Mouse (Mus musculus): ENCODE results near the gene Zfp324.

Zfp324 gene

GRCm38 (mm10) chr7:12961511-12962141 is 4.0 kb upstream of the Zfp324 start:
- ATAC-seq (ENCODE audit: insufficient number of reproducible peaks, low FRiP score, low TSS enrichment) = 0 out of 2 replicates have a peak, but pooled peaks have one; percentile 46

- peak; percentile 48 for ATAC-seq (ENCODE audit: insufficient number of reproducible peaks, low FRiP score, low TSS enrichment)
Observed at GRCm38 (mm10) chr7:12966104-12966845, 637 bp downstream of the Zfp324 start.

GRCm38 (mm10) chr7:12970906-12971305 is 5.3 kb downstream of the Zfp324 start:
- no peak for ATAC-seq (ENCODE audit: insufficient number of reproducible peaks, low FRiP score, low TSS enrichment)

- ATAC-seq (ENCODE audit: insufficient number of reproducible peaks, low FRiP score, low TSS enrichment) = peak; percentile 96
Observed at GRCm38 (mm10) chr7:12977682-12978389, 12.2 kb downstream of the Zfp324 start, which contains the start of gene Zfp446. Zfp446 (plus strand) TSS chr7:12977848.

GRCm38 (mm10) chr7:12978931-12979722 is 13.5 kb downstream of the Zfp324 start:
- ATAC-seq (ENCODE audit: insufficient number of reproducible peaks, low FRiP score, low TSS enrichment) = no peak

GRCm38 (mm10) chr7:12979776-12980175 is 14.1 kb downstream of the Zfp324 start:
- ATAC-seq (ENCODE audit: insufficient number of reproducible peaks, low FRiP score, low TSS enrichment) = no peak

GRCm38 (mm10) chr7:12980291-12980690 is 14.7 kb downstream of the Zfp324 start:
- ATAC-seq (ENCODE audit: insufficient number of reproducible peaks, low FRiP score, low TSS enrichment) = no peak

- ATAC-seq (ENCODE audit: insufficient number of reproducible peaks, low FRiP score, low TSS enrichment) = no peak
Observed at GRCm38 (mm10) chr7:12985724-12986123, 20.1 kb downstream of the Zfp324 start.

- no peak for ATAC-seq (ENCODE audit: insufficient number of reproducible peaks, low FRiP score, low TSS enrichment)
Observed at GRCm38 (mm10) chr7:12986906-12987305, 21.3 kb downstream of the Zfp324 start.

- ATAC-seq (ENCODE audit: insufficient number of reproducible peaks, low FRiP score, low TSS enrichment) = no peak
Observed at GRCm38 (mm10) chr7:12987409-12988189, 22.0 kb downstream of the Zfp324 start.

GRCm38 (mm10) chr7:12992222-12992621 is 26.6 kb downstream of the Zfp324 start:
- no peak for ATAC-seq (ENCODE audit: insufficient number of reproducible peaks, low FRiP score, low TSS enrichment)

- no peak for ATAC-seq (ENCODE audit: insufficient number of reproducible peaks, low FRiP score, low TSS enrichment)
Observed at GRCm38 (mm10) chr7:12993148-12993547, 27.5 kb downstream of the Zfp324 start.

GRCm38 (mm10) chr7:12995862-12996261 is 30.2 kb downstream of the Zfp324 start:
- no peak for ATAC-seq (ENCODE audit: insufficient number of reproducible peaks, low FRiP score, low TSS enrichment)

GRCm38 (mm10) chr7:12997230-12997629 is 31.6 kb downstream of the Zfp324 start:
- no peak for ATAC-seq (ENCODE audit: insufficient number of reproducible peaks, low FRiP score, low TSS enrichment)

- ATAC-seq (ENCODE audit: insufficient number of reproducible peaks, low FRiP score, low TSS enrichment) = no peak
Observed at GRCm38 (mm10) chr7:12998053-12998452, 32.4 kb downstream of the Zfp324 start, which contains the start of gene Slc27a5. Slc27a5 (minus strand) TSS chr7:12998192.

GRCm38 (mm10) chr7:12998851-12999250 is 33.2 kb downstream of the Zfp324 start, which contains the start of gene Trim28:
Trim28 (plus strand) TSS chr7:12999114.
- no peak for ATAC-seq (ENCODE audit: insufficient number of reproducible peaks, low FRiP score, low TSS enrichment)

GRCm38 (mm10) chr7:13001584-13001983 is 35.9 kb downstream of the Zfp324 start:
- ATAC-seq (ENCODE audit: insufficient number of reproducible peaks, low FRiP score, low TSS enrichment) = no peak

GRCm38 (mm10) chr7:13003380-13003779 is 37.7 kb downstream of the Zfp324 start:
- no peak for ATAC-seq (ENCODE audit: insufficient number of reproducible peaks, low FRiP score, low TSS enrichment)

GRCm38 (mm10) chr7:13006011-13006410 is 40.4 kb downstream of the Zfp324 start:
- ATAC-seq (ENCODE audit: insufficient number of reproducible peaks, low FRiP score, low TSS enrichment) = no peak
